Mouse (Mus musculus): ENCODE data around the gene Slc6a19. TPM values are rescaled to one million over a fixed set of nuclear protein-coding genes. Genes with fewer than 3 reads are reported as not detected.
A peak's percentile ranks its signal among the peaks of the same experiment; 100 is the strongest.

The Slc6a19 gene
- polyA plus RNA-seq, 1 experiment from 2014 or later = 0.08 TPM

DNA sequence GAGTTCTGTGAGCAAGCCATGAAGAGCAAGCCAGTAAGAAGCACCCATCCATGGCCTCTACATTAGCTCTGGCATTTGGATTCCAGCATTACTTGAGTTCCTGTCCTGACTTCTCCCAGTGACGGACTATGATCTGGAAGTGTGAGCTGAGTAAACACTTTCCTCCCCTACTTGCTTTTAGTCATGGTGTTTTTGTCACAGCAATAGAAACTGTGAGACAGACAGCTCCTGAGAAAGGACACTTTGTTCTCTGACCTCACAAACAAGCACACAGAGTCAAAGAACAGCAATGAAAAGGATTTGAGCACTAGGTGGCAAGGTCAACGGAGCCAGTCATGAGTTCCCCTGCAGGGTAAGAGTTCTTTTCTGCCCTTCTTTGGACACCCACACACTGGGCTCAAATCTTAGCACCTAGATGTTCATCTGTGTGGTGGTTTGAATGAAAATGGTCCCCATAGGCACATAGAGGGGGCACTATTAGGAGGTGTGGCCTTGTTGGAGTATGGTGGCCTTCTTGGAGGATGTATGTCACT is 44.4 kb downstream of the Slc6a19 start:
- DNase-seq (no peak), ATAC-seq (ENCODE audit: insufficient read depth) (no peak)
- H3K4me1 ChIP-seq (ENCODE audit: insufficient read depth) = no peaks in the 10 kb centered on the region
- no peaks in the 10 kb centered on the region for H3K9me3 ChIP-seq (ENCODE audit: low read depth, low read length)
- H3K4me3 ChIP-seq (ENCODE audit: low read depth, low read length) = no peak overlapping the region
- H3K4me2 ChIP-seq = no peak overlapping the region
- no peak overlapping the region for H3K9ac ChIP-seq
- no peaks in the 10 kb centered on the region for H3K36me3 ChIP-seq (ENCODE audit: insufficient read depth)
- no peak for TF ChIP-seq CTCF (IDR thresholded peaks at IDR 0.05; ENCODE audit: low read depth)
- H3K27ac ChIP-seq (ENCODE audit: low read depth) = no peak overlapping the region
- WGBS = 71% methylated on average over 2 of the region's 2 CpGs
- H3K27me3 ChIP-seq (ENCODE audit: insufficient read depth, low read length) = no peaks in the 10 kb centered on the region

DNA sequence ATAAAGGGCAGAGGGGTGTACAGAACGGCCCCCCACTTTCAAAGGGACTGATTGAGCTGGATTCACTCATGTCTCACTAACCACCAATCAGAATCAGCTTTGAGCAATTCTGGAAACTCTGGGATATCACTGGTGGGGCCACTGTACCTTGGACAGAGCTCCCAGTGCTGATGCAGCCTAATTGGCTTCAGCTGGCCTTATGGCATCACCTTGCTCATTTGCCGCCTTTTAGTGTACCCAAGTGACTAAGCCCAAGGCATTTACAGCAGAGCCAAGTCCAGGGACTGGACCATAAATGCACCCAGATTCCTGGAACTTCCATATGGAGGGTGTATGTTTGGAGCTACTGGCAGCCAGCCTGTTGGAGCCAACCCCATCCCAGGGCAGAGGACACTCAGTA is 45.7 kb downstream of the Slc6a19 start:
- TF ChIP-seq CTCF (IDR thresholded peaks at IDR 0.05; ENCODE audit: low read depth) = no peak
- DNase-seq = no peak
- 39% methylated on average over 2 of the region's 2 CpGs for WGBS
- ATAC-seq (ENCODE audit: insufficient read depth) = no peak
- H3K27ac ChIP-seq (ENCODE audit: low read depth) = no peak overlapping the region
- H3K27me3 ChIP-seq (ENCODE audit: insufficient read depth, low read length) = no peaks in the 10 kb centered on the region
- H3K9me3 ChIP-seq (ENCODE audit: low read depth, low read length) = no peaks in the 10 kb centered on the region
- no peak overlapping the region for H3K4me3 ChIP-seq (ENCODE audit: low read depth, low read length)
- no peaks in the 10 kb centered on the region for H3K4me1 ChIP-seq (ENCODE audit: insufficient read depth)
- no peaks in the 10 kb centered on the region for H3K36me3 ChIP-seq (ENCODE audit: insufficient read depth)
- H3K9ac ChIP-seq = no peak overlapping the region
- no peak overlapping the region for H3K4me2 ChIP-seq

DNA sequence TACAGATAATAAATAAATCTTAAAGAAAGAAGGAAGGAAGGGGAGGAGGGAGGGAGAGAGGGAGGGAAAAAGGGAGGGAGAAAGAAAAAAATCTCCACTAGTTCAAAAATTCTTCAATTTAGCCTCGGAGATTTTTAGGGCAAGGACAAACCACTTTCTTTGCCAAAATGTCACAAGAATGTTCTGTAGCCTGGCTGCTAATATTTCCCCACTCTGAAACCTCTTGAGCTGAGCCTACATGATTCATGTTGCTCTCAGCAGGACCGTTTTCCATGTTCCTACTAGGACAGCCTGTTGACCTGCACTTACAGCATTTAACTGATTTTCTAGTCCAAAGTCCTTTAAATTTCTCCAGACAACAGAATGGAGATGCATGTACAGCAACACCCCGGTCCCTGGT is 49.7 kb downstream of the Slc6a19 start:
- no peaks in the 10 kb centered on the region for H3K27me3 ChIP-seq (ENCODE audit: insufficient read depth, low read length)
- no peak overlapping the region for H3K4me2 ChIP-seq
- H3K4me1 ChIP-seq (ENCODE audit: insufficient read depth) = no peaks in the 10 kb centered on the region
- no peak overlapping the region for H3K27ac ChIP-seq (ENCODE audit: low read depth)
- H3K4me3 ChIP-seq (ENCODE audit: low read depth, low read length) = no peak overlapping the region
- DNase-seq = no peak
- no peak for TF ChIP-seq CTCF (IDR thresholded peaks at IDR 0.05; ENCODE audit: low read depth)
- H3K9ac ChIP-seq = no peak overlapping the region
- WGBS = 72% methylated on average over 3 of the region's 3 CpGs
- no peaks in the 10 kb centered on the region for H3K9me3 ChIP-seq (ENCODE audit: low read depth, low read length)
- no peak for ATAC-seq (ENCODE audit: insufficient read depth)
- no peaks in the 10 kb centered on the region for H3K36me3 ChIP-seq (ENCODE audit: insufficient read depth)

DNA sequence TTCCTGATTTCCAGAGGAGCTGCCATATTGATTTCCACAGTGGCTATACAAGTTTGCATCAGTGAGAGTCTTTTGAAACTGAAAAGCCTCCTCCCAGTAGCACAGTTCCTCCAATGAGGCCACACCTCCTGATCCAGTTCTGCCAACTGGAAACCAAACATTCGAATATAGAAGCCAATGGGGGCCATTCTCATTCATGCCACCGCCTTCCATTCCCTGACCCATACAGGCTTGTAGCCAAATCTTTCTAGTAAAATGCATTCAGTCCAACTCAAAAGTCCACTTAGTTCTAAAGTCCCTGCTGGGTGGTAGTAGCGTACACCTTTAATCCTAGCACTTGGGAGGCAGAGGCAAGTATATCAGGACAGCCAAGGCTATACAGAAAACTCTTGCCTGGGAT is 51.4 kb downstream of the Slc6a19 start:
- H3K27me3 ChIP-seq (ENCODE audit: insufficient read depth, low read length) = no peaks in the 10 kb centered on the region
- no peak for TF ChIP-seq CTCF (IDR thresholded peaks at IDR 0.05; ENCODE audit: low read depth)
- no peaks in the 10 kb centered on the region for H3K9me3 ChIP-seq (ENCODE audit: low read depth, low read length)
- H3K36me3 ChIP-seq (ENCODE audit: insufficient read depth) = peaks cover 5% of the 10 kb centered on the region; the same call in 1 of the 2 replicates
- DNase-seq = no peak
- H3K4me1 ChIP-seq (ENCODE audit: insufficient read depth) = no peaks in the 10 kb centered on the region
- H3K9ac ChIP-seq = no peak overlapping the region
- ATAC-seq (ENCODE audit: insufficient read depth) = no peak
- no peak overlapping the region for H3K4me2 ChIP-seq
- no peak overlapping the region for H3K4me3 ChIP-seq (ENCODE audit: low read depth, low read length)
- 77% methylated on average over 3 of the region's 3 CpGs for WGBS
- no peak overlapping the region for H3K27ac ChIP-seq (ENCODE audit: low read depth)

DNA sequence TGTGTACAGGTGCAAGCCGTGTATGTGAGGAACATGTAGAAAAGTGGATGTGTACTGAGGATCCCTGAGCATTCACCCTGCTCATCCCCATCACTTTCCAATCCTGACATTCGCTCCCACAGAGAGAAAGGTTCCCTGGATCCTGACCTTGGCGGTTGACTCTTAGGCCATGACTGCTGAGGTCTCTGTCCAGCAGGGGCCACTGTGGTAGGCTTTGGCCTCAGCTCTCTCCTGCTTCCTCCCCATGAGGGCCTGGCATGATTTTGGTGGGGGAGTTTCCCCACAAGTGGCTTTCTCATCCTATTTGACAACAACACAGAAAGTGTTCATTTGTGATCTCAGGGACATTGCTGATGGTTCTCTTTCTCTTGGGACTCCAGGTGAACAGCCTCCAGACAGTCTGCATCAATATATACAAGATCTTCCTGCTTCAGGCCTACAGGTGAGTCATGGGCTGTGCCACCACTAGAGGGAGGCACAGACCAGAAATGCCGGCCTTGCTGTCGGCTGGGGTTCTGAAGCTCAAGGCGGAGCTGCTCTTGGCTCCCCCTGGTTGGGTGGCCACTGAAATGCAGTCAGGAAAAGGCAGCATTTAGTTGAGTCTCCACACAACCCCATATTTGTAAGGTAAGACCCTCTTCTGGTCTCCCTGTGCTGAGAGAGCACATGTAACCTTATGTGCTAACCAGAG is 58.1 kb downstream of the Slc6a19 start:
- Histone ChIP-seq H3K4me1 (ENCODE audit: insufficient read depth) (no peaks in the 10 kb centered on the region), H3K27me3 (ENCODE audit: insufficient read depth, low read length) (no peaks in the 10 kb centered on the region), H3K9me3 (ENCODE audit: low read depth, low read length) (no peaks in the 10 kb centered on the region), H3K4me3 (ENCODE audit: low read depth, low read length) (no peak overlapping the region), H3K4me2 (no peak overlapping the region), H3K27ac (ENCODE audit: low read depth) (no peak overlapping the region), H3K36me3 (ENCODE audit: insufficient read depth) (peaks cover 7% of the 10 kb centered on the region; the same call in 1 of the 2 replicates), H3K9ac (no peak overlapping the region)
- peak; percentile 85 for TF ChIP-seq CTCF (IDR thresholded peaks at IDR 0.05; ENCODE audit: low read depth)
- WGBS = 36% methylated on average over 6 of the region's 6 CpGs
- no peak for ATAC-seq (ENCODE audit: insufficient read depth)
- DNase-seq = peak; percentile 72

DNA sequence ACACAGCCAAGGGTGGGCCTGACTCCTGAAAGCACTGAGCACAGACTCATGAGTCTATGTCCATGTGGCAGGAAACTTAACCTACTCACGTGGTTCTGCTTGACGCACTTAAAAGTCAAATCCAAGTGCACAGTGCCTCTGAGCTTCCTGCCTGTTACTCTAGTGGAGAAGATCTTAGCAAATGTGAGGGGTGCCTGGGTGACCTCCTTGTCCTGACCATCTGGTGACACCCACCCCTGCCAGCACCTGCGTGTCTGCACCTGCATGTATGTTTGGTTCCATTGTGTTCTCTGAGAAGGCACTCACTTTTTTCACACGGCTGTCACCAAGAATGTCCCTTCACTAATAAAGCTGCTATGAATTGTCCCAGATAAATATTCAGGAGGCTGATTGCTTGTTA is 63.4 kb downstream of the Slc6a19 start:
- no peak for DNase-seq
- Histone ChIP-seq H3K27me3 (ENCODE audit: insufficient read depth, low read length) (no peaks in the 10 kb centered on the region), H3K4me1 (ENCODE audit: insufficient read depth) (no peaks in the 10 kb centered on the region), H3K9ac (no peak overlapping the region), H3K4me3 (ENCODE audit: low read depth, low read length) (no peak overlapping the region), H3K9me3 (ENCODE audit: low read depth, low read length) (no peaks in the 10 kb centered on the region), H3K4me2 (no peak overlapping the region), H3K27ac (ENCODE audit: low read depth) (no peak overlapping the region), H3K36me3 (ENCODE audit: insufficient read depth) (0 out of 2 replicates have a peak, but pooled peaks cover 2% of the 10 kb centered on the region)
- TF ChIP-seq CTCF (IDR thresholded peaks at IDR 0.05; ENCODE audit: low read depth) = no peak
- 80% methylated on average over 4 of the region's 4 CpGs for WGBS
- ATAC-seq (ENCODE audit: insufficient read depth) = no peak

DNA sequence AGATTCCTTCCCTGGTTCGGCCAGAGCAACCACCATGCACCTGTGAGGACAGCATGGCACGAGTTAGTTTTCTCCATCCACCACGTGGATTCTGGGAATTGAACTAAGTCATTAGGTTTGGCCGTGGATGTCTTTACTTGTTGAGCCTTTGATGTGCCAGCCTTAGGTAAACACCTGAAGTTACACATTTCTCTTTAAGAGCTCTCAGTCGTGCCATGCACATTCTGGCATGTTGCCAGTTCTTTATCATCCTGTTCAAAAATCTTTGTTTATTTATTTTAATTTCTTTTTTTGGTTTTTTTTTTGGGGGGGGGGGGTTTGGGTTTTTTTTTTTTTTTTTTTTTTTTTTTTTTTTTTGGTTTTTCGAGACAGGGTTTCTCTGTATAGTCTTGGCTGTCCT is 66.8 kb downstream of the Slc6a19 start:
- H3K36me3 ChIP-seq (ENCODE audit: insufficient read depth) = peaks cover 6% of the 10 kb centered on the region; the same call in 1 of the 2 replicates
- H3K4me2 ChIP-seq = no peak overlapping the region
- no peaks in the 10 kb centered on the region for H3K27me3 ChIP-seq (ENCODE audit: insufficient read depth, low read length)
- no peak overlapping the region for H3K4me3 ChIP-seq (ENCODE audit: low read depth, low read length)
- no peak for ATAC-seq (ENCODE audit: insufficient read depth)
- no peak overlapping the region for H3K9ac ChIP-seq
- no peaks in the 10 kb centered on the region for H3K9me3 ChIP-seq (ENCODE audit: low read depth, low read length)
- 42% methylated on average over 5 of the region's 6 CpGs for WGBS
- no peaks in the 10 kb centered on the region for H3K4me1 ChIP-seq (ENCODE audit: insufficient read depth)
- peak; percentile 55 for DNase-seq
- no peak overlapping the region for H3K27ac ChIP-seq (ENCODE audit: low read depth)
- TF ChIP-seq CTCF (IDR thresholded peaks at IDR 0.05; ENCODE audit: low read depth) = no peak

All from lung, embryonic 14.5 days (tissue).